Mouse (Mus musculus) hindbrain, embryonic 10.5 days (tissue): ENCODE measurements at regions not wholly inside any gene's neighbourhood (a gene's known extent, or its start where the extent isn't known, plus 50 kb on each side); places are given as distances from the start of the nearest gene placed in this dataset.
A peak's percentile ranks its signal among the peaks of the same experiment; 100 is the strongest.

Experiments used
- DNase-seq: peaks from one replicate; pipeline ENCODE4 v3.0.0-alpha.2; 2017; ENCODE audit warnings: low spot score
- H3K27ac ChIP-seq: fragments of 300-500 bp; sonication (generic); 2 replicates; pipeline ENCODE4 v1.5.1; 2016; ENCODE audit warnings: mild to moderate bottlenecking, moderate library complexity
- H3K27me3 ChIP-seq: fragments of 300-500 bp; sonication (generic); 2 replicates; pipeline ENCODE4 v1.6.1; 2016; ENCODE audit warnings: mild to moderate bottlenecking; ENCODE audit not compliant: poor library complexity, insufficient read depth, severe bottlenecking
- H3K36me3 ChIP-seq: fragments of 300-500 bp; sonication (generic); 2 replicates; pipeline ENCODE4 v1.6.1; 2016; ENCODE audit warnings: mild to moderate bottlenecking, moderate library complexity
- H3K4me1 ChIP-seq: fragments of 300-500 bp; sonication (generic); replicated peaks from 2 replicates; pipeline ENCODE4 v1.6.1; 2016; ENCODE audit warnings: mild to moderate bottlenecking
- H3K4me3 ChIP-seq: fragments of 300-500 bp; sonication (generic); 2 replicates; pipeline ENCODE4 v1.5.1; 2016; ENCODE audit warnings: mild to moderate bottlenecking, moderate library complexity
- H3K9me3 ChIP-seq: fragments of 300-500 bp; sonication (generic); 2 replicates; pipeline ENCODE4 v1.6.1; 2016; ENCODE audit warnings: mild to moderate bottlenecking, moderate library complexity
- WGBS: fragments of 180-500 bp; shearing (Covaris S2); methylation state at CpG from one replicate; pipeline ENCODE4 v1.1.7; 2016; 5-methylcytosine and 5-hydroxymethylcytosine counted together

GRCm38 (mm10) chr7:129909730-129910129 is 318.1 kb downstream of the Wdr11 start:
- Histone ChIP-seq H3K27me3 (no peaks in the 10 kb centered on the region), H3K4me1 (no peaks in the 10 kb centered on the region), H3K27ac (no peak overlapping the region; the same call in 1 of the 2 replicates), H3K36me3 (no peaks in the 10 kb centered on the region), H3K9me3 (no peaks in the 10 kb centered on the region), H3K4me3 (no peak overlapping the region)
- DNase-seq, result no peak
- WGBS, result 90% methylated on average over 1 of the region's 1 CpGs

GRCm38 (mm10) chr7:129910826-129911225 is 319.2 kb downstream of the Wdr11 start:
- H3K4me1 ChIP-seq, result no peaks in the 10 kb centered on the region
- DNase-seq, result no peak
- no peaks in the 10 kb centered on the region for H3K36me3 ChIP-seq
- H3K27ac ChIP-seq, result no peak overlapping the region
- WGBS, result 83% methylated on average over 3 of the region's 3 CpGs
- no peak overlapping the region for H3K4me3 ChIP-seq
- no peaks in the 10 kb centered on the region for H3K27me3 ChIP-seq
- H3K9me3 ChIP-seq, result no peaks in the 10 kb centered on the region

DNA sequence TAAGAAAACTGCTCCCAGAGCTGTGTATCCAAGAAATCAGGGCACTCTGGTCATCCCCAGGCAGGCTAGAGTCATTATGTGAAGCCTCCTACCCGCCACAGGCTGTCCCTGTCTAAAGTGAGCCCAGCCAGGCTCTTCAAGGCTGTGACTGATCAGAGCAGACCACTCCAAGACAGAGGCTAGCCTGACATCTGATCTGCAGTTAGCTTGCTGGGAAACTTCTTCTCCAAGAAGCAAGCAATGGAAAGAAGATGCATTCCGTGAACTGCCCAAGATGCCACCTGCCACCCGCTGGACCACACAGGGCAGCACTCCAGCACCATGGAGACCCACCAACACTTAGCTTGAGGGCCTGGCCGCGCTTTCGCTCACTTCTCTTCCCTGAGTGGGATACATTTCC is 323.2 kb downstream of the Wdr11 start:
- Histone ChIP-seq H3K4me3 (no peak overlapping the region), H3K36me3 (no peaks in the 10 kb centered on the region), H3K27ac (no peak overlapping the region), H3K4me1 (0 out of 2 replicates have a peak, but pooled peaks cover 2% of the 10 kb centered on the region), H3K27me3 (no peaks in the 10 kb centered on the region), H3K9me3 (no peaks in the 10 kb centered on the region)
- no peak for DNase-seq
- 88% methylated on average over 6 of the region's 6 CpGs for WGBS

GRCm38 (mm10) chr7:129918240-129919200 is 326.9 kb downstream of the Wdr11 start:
- no peak overlapping the region for H3K4me3 ChIP-seq
- H3K4me1 ChIP-seq, result peaks cover 19% of the 10 kb centered on the region
- whole genome bisulfite sequencing, result 88% methylated on average over 18 of the region's 18 CpGs
- no peaks in the 10 kb centered on the region for H3K9me3 ChIP-seq
- no peak for DNase-seq
- H3K36me3 ChIP-seq, result no peaks in the 10 kb centered on the region
- no peak overlapping the region; the same call in 1 of the 2 replicates for H3K27ac ChIP-seq
- no peaks in the 10 kb centered on the region for H3K27me3 ChIP-seq

DNA sequence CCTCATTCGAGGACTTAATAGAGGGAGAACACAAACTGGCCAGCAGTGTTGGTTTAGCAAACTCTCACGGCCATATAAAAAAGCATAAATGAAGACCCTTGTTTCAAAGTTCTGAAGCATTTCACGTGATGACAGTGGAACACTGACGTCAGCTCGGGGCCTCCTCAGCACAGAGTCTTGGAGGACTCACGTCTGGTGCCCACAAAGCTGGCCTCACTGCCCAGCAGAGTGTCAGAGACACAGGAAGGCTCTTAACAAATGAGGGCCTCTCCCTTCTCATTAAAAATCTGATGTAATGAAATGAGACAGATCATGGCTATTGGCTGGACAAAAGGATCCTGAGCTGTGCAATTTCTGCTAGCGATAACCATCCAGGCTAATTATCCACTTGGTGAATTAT is 330.6 kb downstream of the Wdr11 start:
- Histone ChIP-seq H3K4me1 (peaks cover 19% of the 10 kb centered on the region), H3K27me3 (0 out of 2 replicates have a peak, but pooled peaks cover 2% of the 10 kb centered on the region), H3K27ac (peak overlapping the region; percentile 56), H3K36me3 (no peaks in the 10 kb centered on the region), H3K9me3 (no peaks in the 10 kb centered on the region), H3K4me3 (no peak overlapping the region)
- no peak for DNase-seq
- 72% methylated on average over 7 of the region's 7 CpGs for WGBS

GRCm38 (mm10) chr7:129936731-129937130 is 345.1 kb downstream of the Wdr11 start:
- no peaks in the 10 kb centered on the region for H3K9me3 ChIP-seq
- peaks cover 5% of the 10 kb centered on the region for H3K4me1 ChIP-seq
- 83% methylated on average over 6 of the region's 6 CpGs for WGBS
- no peak for DNase-seq
- H3K4me3 ChIP-seq, result no peak overlapping the region
- no peaks in the 10 kb centered on the region for H3K27me3 ChIP-seq
- no peaks in the 10 kb centered on the region for H3K36me3 ChIP-seq
- no peak overlapping the region for H3K27ac ChIP-seq

GRCm38 (mm10) chr7:129937715-129938114 is 346.1 kb downstream of the Wdr11 start:
- H3K4me1 ChIP-seq, result peaks cover 5% of the 10 kb centered on the region
- H3K9me3 ChIP-seq, result no peaks in the 10 kb centered on the region
- H3K36me3 ChIP-seq, result no peaks in the 10 kb centered on the region
- no peak for DNase-seq
- H3K27ac ChIP-seq, result no peak overlapping the region
- 94% methylated on average over 6 of the region's 6 CpGs for WGBS
- no peaks in the 10 kb centered on the region for H3K27me3 ChIP-seq
- H3K4me3 ChIP-seq, result no peak overlapping the region

DNA sequence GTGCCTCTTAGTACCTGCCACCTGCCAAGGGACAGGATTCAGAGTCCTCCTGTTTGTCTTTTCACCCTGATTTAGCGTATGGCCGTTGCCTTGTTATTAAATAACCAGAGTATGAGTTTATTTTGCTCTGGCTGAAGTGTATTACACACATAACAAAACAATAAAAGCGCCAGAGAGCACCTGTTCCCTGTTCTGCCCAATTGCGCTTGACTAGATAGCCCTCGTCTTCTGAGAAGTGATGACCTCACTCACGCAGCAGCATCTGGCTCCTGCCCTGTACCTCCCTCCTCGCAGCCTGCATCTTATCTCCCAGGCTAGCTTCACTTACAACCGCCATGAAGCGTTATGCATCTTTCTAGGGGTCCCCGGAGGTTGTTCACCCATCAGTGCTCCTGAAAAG is 346.5 kb downstream of the Wdr11 start:
- H3K36me3 ChIP-seq, result no peaks in the 10 kb centered on the region
- no peak overlapping the region for H3K27ac ChIP-seq
- 86% methylated on average over 10 of the region's 10 CpGs for WGBS

DNA sequence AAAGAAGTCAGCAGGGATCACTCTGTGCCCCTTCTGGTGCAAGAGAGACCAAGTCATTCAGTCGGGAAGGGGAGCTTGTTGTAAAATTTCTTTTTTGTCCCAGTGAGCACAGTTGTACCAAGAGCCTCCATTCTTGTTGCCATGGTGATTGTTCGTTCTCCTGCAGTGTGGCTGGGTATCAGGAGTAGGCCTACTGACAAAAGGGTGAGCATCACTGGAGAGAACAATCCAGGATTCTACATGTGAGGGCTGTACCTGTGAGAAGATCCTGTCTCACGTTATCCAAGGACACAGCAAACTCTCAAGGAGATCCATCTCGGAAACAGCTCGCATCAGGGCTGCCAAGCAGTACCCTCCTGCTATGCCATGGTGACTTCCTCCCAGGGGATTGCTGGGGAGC is 347.6 kb downstream of the Wdr11 start:
- WGBS, result 77% methylated on average over 5 of the region's 5 CpGs
- Histone ChIP-seq H3K4me1 (no peaks in the 10 kb centered on the region), H3K27ac (no peak overlapping the region), H3K9me3 (no peaks in the 10 kb centered on the region), H3K27me3 (no peaks in the 10 kb centered on the region), H3K4me3 (no peak overlapping the region), H3K36me3 (no peaks in the 10 kb centered on the region)
- DNase-seq, result no peak

More for the DNA sequence above, 346.5 kb downstream of the Wdr11 start:
- H3K27me3 ChIP-seq, result no peaks in the 10 kb centered on the region
- H3K4me1 ChIP-seq, result peaks cover 5% of the 10 kb centered on the region
- no peak overlapping the region for H3K4me3 ChIP-seq
- no peaks in the 10 kb centered on the region for H3K9me3 ChIP-seq
- no peak for DNase-seq

DNA sequence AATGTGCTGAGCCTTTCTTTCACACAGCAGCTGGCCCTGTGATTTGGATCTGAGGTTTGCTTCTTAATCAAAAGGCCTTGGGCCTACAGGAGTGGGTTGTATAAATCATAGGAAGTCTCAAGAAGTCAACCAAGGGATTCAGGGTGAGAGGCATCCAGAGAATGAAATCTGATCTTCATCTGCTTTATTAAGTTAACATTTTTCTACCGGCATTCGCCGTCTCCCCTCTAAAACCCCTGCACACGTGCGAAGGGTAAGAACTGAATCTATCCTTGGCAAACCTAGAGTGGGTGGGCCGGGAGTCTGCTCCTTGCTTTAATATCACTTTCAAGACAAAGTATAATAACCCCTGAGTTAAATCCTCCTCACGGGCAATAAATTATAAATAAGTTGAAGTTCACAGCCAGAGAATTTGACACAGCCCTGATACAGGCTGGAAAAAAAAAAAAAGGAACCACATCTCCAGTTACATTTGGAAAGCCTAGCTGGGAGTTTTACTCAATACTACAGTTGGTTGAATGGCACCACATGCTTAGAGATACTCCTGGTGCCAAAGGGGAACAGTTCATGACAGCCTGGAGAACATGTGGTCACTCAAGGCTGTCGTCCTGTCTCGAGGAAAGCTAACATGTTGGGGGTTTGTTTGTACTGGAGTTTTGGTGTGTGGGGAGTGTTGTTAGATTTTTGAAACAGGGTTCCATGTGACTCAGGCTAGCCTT is 349.8 kb downstream of the Wdr11 start:
- Histone ChIP-seq H3K27ac (no peak overlapping the region), H3K4me3 (no peak overlapping the region), H3K27me3 (no peaks in the 10 kb centered on the region), H3K9me3 (no peaks in the 10 kb centered on the region), H3K4me1 (no peaks in the 10 kb centered on the region), H3K36me3 (no peaks in the 10 kb centered on the region)
- WGBS, result 79% methylated on average over 9 of the region's 9 CpGs
- DNase-seq, result no peak

GRCm38 (mm10) chr7:129948613-129949110 is 357.0 kb downstream of the Wdr11 start:
- no peaks in the 10 kb centered on the region for H3K27me3 ChIP-seq
- H3K36me3 ChIP-seq, result no peaks in the 10 kb centered on the region
- H3K27ac ChIP-seq, result no peak overlapping the region
- no peak for DNase-seq
- no peaks in the 10 kb centered on the region for H3K9me3 ChIP-seq
- H3K4me1 ChIP-seq, result no peaks in the 10 kb centered on the region
- no peak overlapping the region for H3K4me3 ChIP-seq
- WGBS, result 74% methylated on average over 8 of the region's 8 CpGs

DNA sequence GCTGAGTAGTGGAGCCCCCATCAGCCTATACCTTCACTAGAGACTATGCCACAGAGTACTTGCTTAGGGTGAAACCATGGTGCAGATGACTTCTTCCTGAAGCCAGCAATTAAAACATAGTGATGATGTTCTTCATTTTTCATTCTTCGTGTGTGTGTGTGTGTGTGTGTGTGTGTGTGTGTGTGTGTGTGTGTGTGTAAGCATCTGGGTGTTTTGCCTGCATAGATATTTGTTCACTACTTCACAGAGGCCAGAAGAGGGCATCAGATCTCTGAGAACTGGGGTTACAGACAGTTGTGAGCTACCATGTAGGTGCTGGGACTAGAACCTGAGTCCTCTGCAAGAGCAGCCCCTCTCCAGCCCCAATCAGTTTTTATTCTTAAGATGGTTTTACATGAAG is 358.8 kb downstream of the Wdr11 start:
- no peaks in the 10 kb centered on the region for H3K36me3 ChIP-seq
- WGBS, result 94% methylated on average over 1 of the region's 1 CpGs
- DNase-seq, result no peak
- H3K9me3 ChIP-seq, result no peaks in the 10 kb centered on the region
- H3K4me3 ChIP-seq, result no peak overlapping the region
- H3K4me1 ChIP-seq, result no peaks in the 10 kb centered on the region
- no peak overlapping the region for H3K27ac ChIP-seq
- H3K27me3 ChIP-seq, result no peaks in the 10 kb centered on the region

DNA sequence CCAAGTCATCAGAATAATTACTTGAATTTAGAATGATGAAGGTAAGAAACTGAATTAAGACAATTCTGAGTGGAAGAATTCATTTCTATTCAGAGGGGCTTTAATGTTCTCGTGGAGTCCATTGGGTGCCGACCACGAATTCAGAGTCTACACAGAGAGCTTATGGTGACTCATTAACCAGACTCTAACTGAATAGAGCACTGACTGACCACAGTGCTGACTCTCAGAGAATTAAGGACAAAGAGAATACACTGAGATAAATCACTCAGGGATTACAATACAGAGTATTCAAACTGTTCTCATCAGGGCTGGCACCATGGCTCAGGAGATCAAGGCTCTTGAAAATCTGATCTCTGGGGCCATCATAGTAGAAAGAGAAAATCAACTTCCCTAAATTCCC is 366.7 kb downstream of the Wdr11 start:
- H3K27ac ChIP-seq, result no peak overlapping the region
- no peaks in the 10 kb centered on the region for H3K27me3 ChIP-seq
- H3K4me1 ChIP-seq, result peaks cover 12% of the 10 kb centered on the region
- no peaks in the 10 kb centered on the region for H3K9me3 ChIP-seq
- H3K36me3 ChIP-seq, result no peaks in the 10 kb centered on the region
- H3K4me3 ChIP-seq, result no peak overlapping the region
- 70% methylated on average over 3 of the region's 3 CpGs for WGBS
- no peak for DNase-seq
